Mouse (Mus musculus) testis, adult 2 months (tissue): ENCODE data around the gene Tmem120b.

Experiments
- CTCF ChIP-seq: fragments of 200-500 bp; IDR thresholded peaks from 2 replicates; pipeline ENCODE4 v1.5.1; 2012; ENCODE audit warnings: low read depth, mild to moderate bottlenecking, inconsistent platforms, low read length, moderate library complexity; ENCODE audit not compliant: control insufficient read depth, insufficient read depth, insufficient replicate concordance
- POLR2A ChIP-seq: fragments of 200-500 bp; IDR thresholded peaks from 2 replicates; pipeline ENCODE4 v1.6.1; 2012; ENCODE audit warnings: low read depth, mild to moderate bottlenecking, inconsistent platforms, low read length, moderate library complexity; ENCODE audit not compliant: control insufficient read depth

DNA sequence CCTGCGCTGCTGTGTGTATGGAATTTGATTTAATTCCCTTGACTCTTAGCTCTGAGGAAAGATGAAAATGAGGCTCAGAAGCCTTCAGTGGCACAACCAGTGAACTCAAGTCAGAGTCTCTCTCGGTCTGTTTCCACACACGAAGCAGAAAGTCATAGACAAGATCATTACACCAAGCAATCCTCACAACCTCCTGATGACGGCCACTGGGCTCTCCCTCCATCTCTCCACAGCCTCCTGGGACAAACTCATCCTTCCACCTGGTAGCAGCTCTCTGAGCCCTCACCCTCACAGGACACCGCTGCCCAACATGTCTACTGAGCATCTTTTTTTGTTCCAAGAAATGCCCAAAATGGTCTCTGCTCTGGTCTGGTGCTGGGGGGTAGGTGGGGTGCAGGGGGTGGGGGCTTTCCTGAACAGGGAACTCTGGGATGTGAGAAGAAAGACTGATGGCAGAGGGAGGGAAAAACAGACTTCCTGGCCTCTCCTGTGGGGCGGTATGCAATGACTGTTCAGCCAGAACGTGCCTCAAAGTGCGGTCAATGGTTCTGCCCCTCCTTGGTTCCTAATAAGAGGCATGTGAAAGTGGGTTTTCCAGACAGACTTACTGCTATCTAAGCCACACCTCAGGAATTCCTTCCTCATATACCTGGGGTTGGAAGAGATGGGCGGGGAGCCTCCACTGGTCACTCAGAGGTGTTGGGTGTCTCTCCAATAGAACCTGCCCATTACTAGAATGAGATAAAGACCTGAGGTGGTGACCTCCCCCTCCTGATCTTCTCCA is 62.0 kb downstream of the Tmem120b start:
- TF ChIP-seq CTCF (no peak), POLR2A (no peak)
